Mouse (Mus musculus) lung, adult 2 months (tissue): ENCODE data around the gene Zfp819.

Experiments
- CTCF ChIP-seq: fragments of 200-500 bp; IDR thresholded peaks from 2 replicates; pipeline ENCODE4 v1.5.1; 2011; ENCODE audit warnings: mild to moderate bottlenecking, low read length, control low read depth; ENCODE audit not compliant: insufficient read depth
- POLR2A ChIP-seq: fragments of 200-500 bp; IDR thresholded peaks from 2 replicates; pipeline ENCODE4 v1.6.1; 2011; ENCODE audit warnings: low read depth, mild to moderate bottlenecking, control low read depth, low read length, borderline replicate concordance; ENCODE audit errors: extremely low read depth

- TF ChIP-seq CTCF (no peak), POLR2A (no peak)
Observed at GRCm38 (mm10) chr7:43606896-43607742, at the start of gene Zfp819.
